ENCODE assay signal across 24 mouse cellular contexts in the genomic region with DNA sequence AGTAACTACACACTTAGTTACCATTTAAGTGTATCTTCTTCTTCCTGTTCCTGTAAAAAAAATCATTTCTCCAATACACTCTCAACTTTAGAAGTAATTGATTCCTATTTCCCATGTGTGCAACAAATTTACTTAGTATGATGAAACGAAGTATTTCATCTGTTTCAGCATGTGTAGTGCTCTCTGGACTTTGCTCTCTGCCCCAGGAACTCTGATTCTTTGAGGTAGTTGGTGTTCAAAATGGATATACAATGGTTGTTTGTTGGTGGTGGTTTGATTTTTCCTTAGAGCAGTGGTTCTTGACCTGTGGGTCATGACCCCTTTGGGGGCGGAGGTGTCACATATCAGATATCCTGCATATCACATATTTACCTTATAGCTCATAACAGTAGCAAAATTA. TPM values are rescaled to one million over a fixed set of nuclear protein-coding genes. Genes with fewer than 3 reads are reported as not detected.
DNase-seq lines count a peak whose midpoint lies in the region; ATAC-seq and TF ChIP-seq lines count a peak whose summit lies in the region.
"Had no signal": no experiment of that assay in that cellular context is flagged by ENCODE, and none has a peak within 500 bp of the region (broad histone marks: within the 10 kb centered on the region; RNA-seq: fewer than 3 reads in every experiment).

No protein-coding gene starts in this region.

- H3K27me3 ChIP-seq in kidney, adult 2 months (replicated peaks; ENCODE audit: control insufficient read depth, insufficient read depth, low read length): no peaks in the 10 kb centered on the region
- H3K27me3 ChIP-seq in liver, adult 2 months (ENCODE audit: control insufficient read depth, insufficient read depth, low read length): no peaks in the 10 kb centered on the region
- H3K27me3 ChIP-seq in liver, embryonic 11.5 days (replicated peaks; ENCODE audit: control insufficient read depth, insufficient read depth, low read length): no peaks in the 10 kb centered on the region
- H3K27me3 ChIP-seq in intestine, postnatal 0 days (replicated peaks; ENCODE audit: control insufficient read depth, insufficient read depth, low read length): no peaks in the 10 kb centered on the region
- H3K27me3 ChIP-seq: embryonic facial prominence, embryonic 12.5 days; embryonic facial prominence, embryonic 15.5 days; heart, embryonic 12.5 days; heart, embryonic 15.5 days; hindbrain, embryonic 13.5 days had no signal

- no peak for ATAC-seq in liver, embryonic 11.5 days (replicated peaks; ENCODE audit: low FRiP score)
- peak; percentile 68 for ATAC-seq in intestine, postnatal 0 days
- ATAC-seq: forebrain, embryonic 14.5 days; forebrain, postnatal 0 days had no signal

- peak; percentile 65 for DNase-seq in kidney, adult 2 months
- no peak for DNase-seq in kidney, postnatal 14 days
- peak; percentile 95 for DNase-seq in liver, adult 2 months (ENCODE audit: extremely low read depth, low read depth, low spot score)
- no peak for DNase-seq in liver, embryonic 11.5 days (ENCODE audit: low spot score)
- DNase-seq in heart, adult 18-20 months: no peak
- DNase-seq: adrenal gland, postnatal 14 days; cerebellum, adult 11 months; cerebellum, adult 2 months; cerebellum, adult 9-11 months; cerebellum, postnatal 25 days; forebrain, postnatal 0 days; gastrocnemius, adult 2 months; gastrocnemius, postnatal 14 days; heart, adult 11 months; heart, postnatal 10 days; heart, postnatal 36 days had no signal

- TF ChIP-seq POLR2A in kidney, adult 2 months (IDR thresholded peaks at IDR 0.05; ENCODE audit: low read depth, low read length): no peak
- no peak for TF ChIP-seq POLR2A in liver, adult 2 months (IDR thresholded peaks at IDR 0.05; ENCODE audit: extremely low read depth, insufficient read depth, low read length)

- no peaks in the 10 kb centered on the region for H3K9me3 ChIP-seq in liver, embryonic 11.5 days (ENCODE audit: control insufficient read depth, low read length)
- H3K9me3 ChIP-seq in intestine, postnatal 0 days (ENCODE audit: control insufficient read depth): no peaks in the 10 kb centered on the region
- H3K9me3 ChIP-seq: embryonic facial prominence, embryonic 12.5 days; embryonic facial prominence, embryonic 15.5 days; heart, embryonic 12.5 days; heart, embryonic 15.5 days; hindbrain, embryonic 10.5 days; hindbrain, embryonic 13.5 days had no signal

- H3K9ac ChIP-seq in liver, adult 2 months (ENCODE audit: low read depth, low read length): no peak overlapping the region
- no peak overlapping the region for H3K9ac ChIP-seq in liver, embryonic 11.5 days (ENCODE audit: low read depth, low read length)
- no peak overlapping the region for H3K9ac ChIP-seq in intestine, postnatal 0 days (ENCODE audit: low read depth, low read length)
- H3K9ac ChIP-seq: embryonic facial prominence, embryonic 12.5 days; embryonic facial prominence, embryonic 15.5 days; forebrain, postnatal 0 days; heart, embryonic 12.5 days; heart, embryonic 15.5 days; hindbrain, embryonic 13.5 days had no signal

- no peaks in the 10 kb centered on the region for H3K36me3 ChIP-seq in kidney, adult 2 months (ENCODE audit: control insufficient read depth, insufficient read depth, low read length)
- H3K36me3 ChIP-seq in liver, adult 2 months (ENCODE audit: control insufficient read depth, insufficient read depth, low read length): peaks cover 15% of the 10 kb centered on the region
- H3K36me3 ChIP-seq in liver, embryonic 11.5 days (ENCODE audit: control insufficient read depth, insufficient read depth, low read length): peaks cover 2% of the 10 kb centered on the region; the same call in 1 of the 2 replicates
- H3K36me3 ChIP-seq in intestine, postnatal 0 days (ENCODE audit: control insufficient read depth, insufficient read depth): peaks cover 14% of the 10 kb centered on the region; the same call in 1 of the 2 replicates
- H3K36me3 ChIP-seq: embryonic facial prominence, embryonic 15.5 days; heart, embryonic 12.5 days; heart, embryonic 15.5 days had no signal

- no peak overlapping the region for H3K4me3 ChIP-seq in kidney, adult 2 months (ENCODE audit: insufficient read depth, low read depth, low read length)
- no peak overlapping the region for H3K4me3 ChIP-seq in liver, adult 2 months (ENCODE audit: insufficient read depth, low read depth, low read length)
- H3K4me3 ChIP-seq in liver, embryonic 11.5 days (ENCODE audit: low read depth, low read length): no peak overlapping the region
- H3K4me3 ChIP-seq in intestine, postnatal 0 days (ENCODE audit: low read depth, low read length): no peak overlapping the region
- H3K4me3 ChIP-seq: embryonic facial prominence, embryonic 12.5 days; embryonic facial prominence, embryonic 15.5 days; gastrocnemius, adult 2 months; heart, embryonic 12.5 days; heart, embryonic 15.5 days; hindbrain, embryonic 10.5 days; hindbrain, embryonic 13.5 days had no signal

- H3K79me2 ChIP-seq in liver, adult 2 months (ENCODE audit: control insufficient read depth, insufficient read depth, low read length): peaks cover 12% of the 10 kb centered on the region; the same call in 1 of the 2 replicates

- H3K4me1 ChIP-seq in kidney, adult 2 months (ENCODE audit: control insufficient read depth, insufficient read depth, low read length): peaks cover 5% of the 10 kb centered on the region; the same call in 1 of the 2 replicates
- H3K4me1 ChIP-seq in liver, adult 2 months (ENCODE audit: control insufficient read depth, insufficient read depth, low read length): peaks cover 35% of the 10 kb centered on the region
- peaks cover 9% of the 10 kb centered on the region for H3K4me1 ChIP-seq in liver, embryonic 11.5 days (replicated peaks; ENCODE audit: control insufficient read depth, insufficient read depth, low read length)
- 0 out of 2 replicates have a peak, but pooled peaks cover 10% of the 10 kb centered on the region for H3K4me1 ChIP-seq in intestine, postnatal 0 days (replicated peaks; ENCODE audit: control insufficient read depth, insufficient read depth, low read length)
- H3K4me1 ChIP-seq: embryonic facial prominence, embryonic 12.5 days had no signal

- 0 out of 2 replicates have a peak overlapping the region, but pooled peaks have one; percentile 12 for H3K27ac ChIP-seq in kidney, adult 2 months (ENCODE audit: insufficient read depth, low read depth, low read length)
- 0 out of 2 replicates have a peak overlapping the region, but pooled peaks have one; percentile 52 for H3K27ac ChIP-seq in liver, adult 2 months (replicated peaks; ENCODE audit: insufficient read depth, low read depth, low read length)
- H3K27ac ChIP-seq in liver, embryonic 11.5 days (ENCODE audit: low read depth, low read length): no peak overlapping the region
- H3K27ac ChIP-seq in intestine, postnatal 0 days (ENCODE audit: low read depth, low read length): peak overlapping the region; percentile 60
- H3K27ac ChIP-seq: embryonic facial prominence, embryonic 12.5 days; embryonic facial prominence, embryonic 15.5 days; gastrocnemius, adult 2 months; heart, embryonic 15.5 days; hindbrain, embryonic 10.5 days; hindbrain, embryonic 13.5 days had no signal

- no peak for TF ChIP-seq CTCF in kidney, adult 2 months (conservative IDR thresholded peaks at IDR 0.05; ENCODE audit: insufficient read depth, insufficient read length, low read depth, low read length)
- TF ChIP-seq CTCF in liver, adult 2 months (IDR thresholded peaks at IDR 0.05; ENCODE audit: low read depth, low read length): no peak
- TF ChIP-seq CTCF in intestine, postnatal 0 days (IDR thresholded peaks at IDR 0.05; ENCODE audit: low read depth): no peak

- WGBS in kidney, adult 2 months: 70% methylated on average over 2 of the region's 2 CpGs
- WGBS in liver, adult 2 months: 30% methylated on average over 2 of the region's 2 CpGs
- 81% methylated on average over 2 of the region's 2 CpGs for WGBS in liver, embryonic 11.5 days
- WGBS in intestine, postnatal 0 days: 53% methylated on average over 2 of the region's 2 CpGs

- H3K4me2 ChIP-seq in liver, embryonic 11.5 days: no peak overlapping the region
- H3K4me2 ChIP-seq in intestine, postnatal 0 days (replicated peaks; ENCODE audit: low read depth): no peak overlapping the region
- H3K4me2 ChIP-seq: embryonic facial prominence, embryonic 12.5 days; embryonic facial prominence, embryonic 15.5 days; heart, embryonic 12.5 days; heart, embryonic 15.5 days; hindbrain, embryonic 13.5 days had no signal

RNA-seq across cellular contexts. Expression of a gene that starts 32.7 kb away (rescaled TPM):
- polyA plus RNA-seq in kidney, adult 2 months (2012; rRNA removed): 73.0 and 75.5 TPM in 2 replicates
- total RNA-seq in liver, adult 2 months (2014; rRNA removed): 30.5 and 44.3 TPM in 2 replicates
- 44.6 and 70.5 TPM in 2 replicates for polyA plus RNA-seq in liver, adult 2 months (2012; rRNA removed)
- 26.6 and 28.3 TPM in 2 replicates for polyA plus RNA-seq in liver, embryonic 11.5 days (2014; fragmentation: Nextera tagmentation; extraction: Ambion mirVana)
- polyA plus RNA-seq in intestine, postnatal 0 days (2015; fragmentation: Nextera tagmentation; extraction: Ambion mirVana): 34.5 and 36.5 TPM in 2 replicates
- 10 to 100 TPM in 1 of 2 experiments, under 1 TPM in 1; 0.65 to 13.4 TPM for total RNA-seq in heart, adult 18-20 months (2021)

Comparison
In these comparisons a context has a peak if more than half of its experiments do, and no peak if none do; other contexts are left out.
1. DNase-seq: peak in kidney, adult 2 months (single experiment) and liver, adult 2 months (single experiment); none in kidney, postnatal 14 days (single experiment), liver, embryonic 11.5 days (single experiment) and heart, adult 18-20 months (0 of 2).